Mouse (Mus musculus) embryonic facial prominence, embryonic 11.5 days (tissue): ENCODE results near the gene Hexa. TPM values are rescaled to one million over a fixed set of nuclear protein-coding genes. Genes with fewer than 3 reads are reported as not detected.

ENCODE experiments used
- ATAC-seq: fragments of 200-750 bp; cut with Nextera tagmentation; replicated peaks from 2 replicates; pipeline ENCODE4 v1.8.0; 2017; ENCODE audit warnings: low read depth; ENCODE audit not compliant: insufficient number of reproducible peaks, low FRiP score, low TSS enrichment
- DNase-seq: peaks from one replicate; pipeline ENCODE4 v3.0.0-alpha.2; 2015; ENCODE audit warnings: low spot score
- H3K27ac ChIP-seq: fragments of 300-500 bp; sonication (generic); replicated peaks from 2 replicates; pipeline ENCODE4 v1.5.1; 2014; ENCODE audit warnings: mild to moderate bottlenecking, low read depth, low read length, control low read depth
- H3K27me3 ChIP-seq: fragments of 300-500 bp; sonication (generic); 2 replicates; pipeline ENCODE4 v1.6.1; 2014; ENCODE audit warnings: mild to moderate bottlenecking, low read length, moderate library complexity, mixed read lengths; ENCODE audit not compliant: control insufficient read depth, insufficient read depth
- H3K36me3 ChIP-seq: fragments of 300-500 bp; sonication (generic); replicated peaks from 2 replicates; pipeline ENCODE4 v1.6.1; 2014; ENCODE audit warnings: low read depth, mild to moderate bottlenecking, low read length, moderate library complexity, mixed read lengths; ENCODE audit not compliant: control insufficient read depth, insufficient read depth
- H3K4me1 ChIP-seq: fragments of 300-500 bp; sonication (generic); 2 replicates; pipeline ENCODE4 v1.6.1; 2014; ENCODE audit warnings: low read length, mixed read lengths; ENCODE audit not compliant: control insufficient read depth, insufficient read depth
- H3K4me2 ChIP-seq: fragments of 300-500 bp; sonication (generic); 2 replicates; pipeline ENCODE4 v1.6.1; 2014; ENCODE audit warnings: low read depth, mild to moderate bottlenecking, control low read depth, low read length, moderate library complexity
- H3K4me3 ChIP-seq: fragments of 300-500 bp; sonication (generic); 2 replicates; pipeline ENCODE4 v1.5.1; 2014; ENCODE audit warnings: low read depth, low read length, control low read depth
- H3K9ac ChIP-seq: fragments of 300-500 bp; sonication (generic); replicated peaks from 2 replicates; pipeline ENCODE4 v1.6.1; 2014; ENCODE audit warnings: mild to moderate bottlenecking, control low read depth, low read length
- H3K9me3 ChIP-seq: fragments of 300-500 bp; sonication (generic); replicated peaks from 2 replicates; pipeline ENCODE4 v1.6.1; 2016; ENCODE audit warnings: mild to moderate bottlenecking, low read length, inconsistent platforms, mixed read lengths; ENCODE audit not compliant: control insufficient read depth
- WGBS: fragments of 180-500 bp; shearing (Covaris S2); extraction: QIAGEN DNeasy Blood & Tissue Kit; methylation state at CpG from one replicate; pipeline ENCODE4 v1.1.7; 2014; 5-methylcytosine and 5-hydroxymethylcytosine counted together
- polyA plus RNA-seq: library from polyadenylated mRNA; unstranded; fragments of >200 nt; fragmentation: Nextera tagmentation; extraction: Ambion mirVana; gene quantifications from 2 replicates; pipeline ENCODE4 v1.2.1, GENCODE M21; 2014

Hexa gene
- polyA plus RNA-seq, 1 experiment from 2014 or later: 49.4 TPM

DNA sequence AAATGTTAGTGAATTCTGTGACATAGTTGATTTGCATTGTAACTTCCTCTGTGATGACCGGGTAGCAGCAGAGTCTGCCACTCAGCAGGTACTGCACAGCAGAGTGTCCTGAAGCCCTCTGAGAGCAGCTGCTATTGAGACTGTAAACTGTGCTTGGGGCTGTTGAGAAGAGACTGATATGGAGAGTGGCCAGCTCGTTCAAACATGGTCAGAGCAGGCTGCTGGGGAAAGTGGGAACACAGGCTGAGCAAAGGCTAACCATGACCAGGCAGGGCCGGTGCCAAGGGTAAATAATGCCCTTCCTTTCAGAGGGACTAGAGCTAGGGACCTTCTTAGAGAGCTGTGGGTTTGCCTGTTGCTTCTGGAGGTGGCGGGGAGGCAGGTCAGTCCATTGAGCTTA is 14.4 kb downstream of the Hexa start:
- Histone ChIP-seq H3K4me2 (no peak overlapping the region), H3K4me3 (no peak overlapping the region), H3K9me3 (no peaks in the 10 kb centered on the region), H3K9ac (no peak overlapping the region), H3K36me3 (no peaks in the 10 kb centered on the region), H3K27me3 (no peaks in the 10 kb centered on the region), H3K27ac (no peak overlapping the region), H3K4me1 (no peaks in the 10 kb centered on the region)
- DNase-seq (no peak), ATAC-seq (no peak)
- 91% methylated on average over 4 of the region's 4 CpGs for WGBS

DNA sequence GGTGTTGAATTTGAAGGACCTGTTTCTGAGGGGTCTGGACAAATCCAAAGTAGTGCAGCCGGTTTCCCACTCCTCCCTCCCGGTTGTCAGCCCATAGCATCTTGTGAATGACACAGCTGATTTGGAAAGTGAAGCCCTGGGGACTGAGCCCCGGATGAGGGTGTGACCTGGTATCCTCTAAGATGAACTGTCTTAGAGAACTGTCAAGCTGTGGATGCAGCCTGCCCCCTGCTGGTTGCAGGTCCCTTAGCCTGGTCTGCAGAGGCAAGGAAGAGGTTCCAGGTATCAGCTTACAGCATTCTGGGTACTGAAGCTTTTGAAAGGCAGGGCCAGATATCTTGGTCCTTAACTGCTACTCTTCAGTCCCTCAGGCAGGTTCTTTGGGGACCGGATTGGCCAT is 26.3 kb downstream of the Hexa start:
- no peak overlapping the region for H3K9ac ChIP-seq
- H3K9me3 ChIP-seq: no peaks in the 10 kb centered on the region
- H3K4me3 ChIP-seq: no peak overlapping the region
- 25% methylated on average over 4 of the region's 4 CpGs for WGBS
- ATAC-seq (no peak; the same call in 1 of the 2 replicates), DNase-seq (peak; percentile 74)
- H3K4me1 ChIP-seq: no peaks in the 10 kb centered on the region
- no peak overlapping the region for H3K27ac ChIP-seq
- no peaks in the 10 kb centered on the region for H3K27me3 ChIP-seq
- H3K4me2 ChIP-seq: no peak overlapping the region
- H3K36me3 ChIP-seq: peaks cover 2% of the 10 kb centered on the region; the same call in 1 of the 2 replicates

DNA sequence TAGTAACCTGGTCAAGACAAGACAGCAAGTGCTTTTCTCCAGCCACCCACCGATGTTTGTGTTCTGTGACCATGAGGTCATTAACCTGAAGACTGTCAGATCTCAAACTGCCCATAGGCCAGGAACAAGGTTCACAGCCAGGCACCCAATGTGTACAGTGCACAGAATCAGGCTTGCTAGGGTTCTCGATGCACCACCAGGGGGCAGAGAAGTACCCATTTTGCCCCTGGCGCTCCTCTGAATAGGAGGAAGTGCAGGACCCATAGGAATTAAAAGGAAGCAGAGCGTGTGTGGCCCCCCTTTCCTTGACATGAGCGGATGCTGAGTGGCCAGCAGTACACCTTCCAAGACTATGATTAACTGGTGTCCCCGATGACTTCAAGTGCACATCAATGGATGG is 27.8 kb downstream of the Hexa start:
- Histone ChIP-seq H3K4me3 (no peak overlapping the region), H3K27ac (no peak overlapping the region), H3K27me3 (no peaks in the 10 kb centered on the region), H3K36me3 (peaks cover under 1% of the 10 kb centered on the region; the same call in 1 of the 2 replicates), H3K9me3 (no peaks in the 10 kb centered on the region), H3K4me2 (no peak overlapping the region), H3K4me1 (no peaks in the 10 kb centered on the region), H3K9ac (no peak overlapping the region)
- whole genome bisulfite sequencing: 39% methylated on average over 6 of the region's 6 CpGs
- ATAC-seq: no peak
- DNase-seq: peak; percentile 72

DNA sequence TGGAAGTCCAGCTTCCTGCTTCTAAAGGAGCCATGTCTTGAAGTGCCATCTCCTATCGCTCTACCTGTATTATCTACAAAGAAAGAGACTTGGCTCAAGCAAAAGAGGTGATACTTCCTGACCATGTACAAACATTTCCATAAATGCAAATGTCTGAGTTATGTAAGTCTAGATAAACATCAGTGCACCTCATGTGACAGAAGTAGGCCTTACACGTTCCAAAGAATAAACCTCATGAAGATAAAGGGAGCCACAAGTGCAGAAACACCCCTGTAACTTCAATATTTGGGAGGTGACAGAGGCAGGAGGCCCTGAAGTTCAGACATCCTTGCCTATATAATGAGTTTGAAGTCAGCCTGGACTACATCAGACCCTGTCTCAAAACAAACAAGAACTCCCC is 32.5 kb downstream of the Hexa start:
- Histone ChIP-seq H3K36me3 (no peaks in the 10 kb centered on the region), H3K4me3 (no peak overlapping the region), H3K4me2 (no peak overlapping the region), H3K27me3 (no peaks in the 10 kb centered on the region), H3K27ac (no peak overlapping the region), H3K9me3 (no peaks in the 10 kb centered on the region), H3K9ac (no peak overlapping the region), H3K4me1 (no peaks in the 10 kb centered on the region)
- no peak for DNase-seq
- 82% methylated on average over 2 of the region's 2 CpGs for WGBS
- no peak for ATAC-seq

DNA sequence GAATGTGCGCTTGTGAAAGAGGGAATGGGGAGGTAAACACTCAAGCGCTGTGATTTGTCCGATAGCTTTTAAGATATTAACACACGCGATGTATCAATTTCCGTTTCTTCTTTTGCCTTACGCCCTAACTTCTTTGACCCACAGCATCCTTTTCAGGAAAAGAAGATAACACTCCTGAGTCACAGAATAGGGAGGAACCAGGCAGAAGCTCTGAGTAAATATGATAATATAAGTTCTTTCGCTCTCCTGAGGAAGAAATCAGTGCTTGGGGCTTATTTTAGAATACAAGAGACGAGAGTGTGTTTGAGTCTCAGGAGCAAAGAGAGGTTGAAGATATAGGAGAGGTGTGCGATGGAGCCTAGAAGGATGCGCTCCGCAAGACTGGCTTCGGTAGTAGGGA is 38.1 kb downstream of the Hexa start:
- Histone ChIP-seq H3K9me3 (no peaks in the 10 kb centered on the region), H3K9ac (no peak overlapping the region), H3K4me1 (no peaks in the 10 kb centered on the region), H3K4me2 (peak overlapping the region; percentile 59), H3K4me3 (peak overlapping the region; percentile 22; the same call in 1 of the 2 replicates), H3K27ac (no peak overlapping the region), H3K27me3 (no peaks in the 10 kb centered on the region), H3K36me3 (no peaks in the 10 kb centered on the region)
- DNase-seq (no peak), ATAC-seq (no peak)
- WGBS: 15% methylated on average over 13 of the region's 13 CpGs

DNA sequence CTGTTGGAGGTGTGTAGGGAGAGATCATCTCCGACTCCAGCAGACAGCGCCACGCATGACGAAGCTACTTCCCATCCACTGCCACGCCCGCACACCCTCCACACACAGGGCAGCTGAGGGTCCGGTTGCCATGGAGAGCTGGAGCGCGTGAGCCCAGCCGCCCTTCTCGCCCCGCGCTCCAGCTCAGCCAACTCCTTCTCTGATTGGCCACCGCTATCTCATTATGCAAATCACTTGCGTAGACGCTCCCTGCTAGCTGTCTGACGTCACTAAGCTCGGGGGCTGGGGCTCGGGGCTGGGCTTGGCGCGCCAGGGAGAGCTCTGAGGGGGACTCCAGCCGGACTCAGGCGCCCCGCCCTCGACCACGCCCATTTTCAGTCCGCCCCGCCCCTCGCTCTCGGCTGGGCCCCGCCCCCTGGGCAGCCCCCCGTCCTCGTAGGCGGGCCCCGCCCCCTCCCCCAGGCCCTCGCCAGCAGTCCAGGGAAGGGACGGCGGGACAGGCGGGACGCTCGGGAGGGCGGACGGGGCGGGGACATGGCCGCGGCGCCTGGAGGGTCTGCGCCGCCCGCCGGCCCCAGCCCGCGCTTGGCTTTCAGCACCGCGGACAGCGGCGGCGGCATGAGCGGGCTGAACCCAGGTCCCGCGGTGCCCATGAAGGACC is 38.6 kb downstream of the Hexa start, which contains the start of gene Celf6:
Celf6 (plus strand) TSS at position 74 of the 661 bp plus-strand sequence.
- peak; percentile 98 for DNase-seq
- no peaks in the 10 kb centered on the region for H3K27me3 ChIP-seq
- peak within 1 kb of the TSS; percentile 27 for H3K4me3 ChIP-seq
- under 1% methylated on average over 32 of the region's 61 CpGs for WGBS
- H3K4me1 ChIP-seq: no peaks in the 10 kb centered on the region
- no peaks in the 10 kb centered on the region for H3K9me3 ChIP-seq
- no peak within 1 kb of the TSS for H3K27ac ChIP-seq
- H3K9ac ChIP-seq: no peak within 1 kb of the TSS
- peak within 1 kb of the TSS; percentile 59 for H3K4me2 ChIP-seq
- peak; percentile 96 for ATAC-seq
- H3K36me3 ChIP-seq: no peaks in the 10 kb centered on the region

DNA sequence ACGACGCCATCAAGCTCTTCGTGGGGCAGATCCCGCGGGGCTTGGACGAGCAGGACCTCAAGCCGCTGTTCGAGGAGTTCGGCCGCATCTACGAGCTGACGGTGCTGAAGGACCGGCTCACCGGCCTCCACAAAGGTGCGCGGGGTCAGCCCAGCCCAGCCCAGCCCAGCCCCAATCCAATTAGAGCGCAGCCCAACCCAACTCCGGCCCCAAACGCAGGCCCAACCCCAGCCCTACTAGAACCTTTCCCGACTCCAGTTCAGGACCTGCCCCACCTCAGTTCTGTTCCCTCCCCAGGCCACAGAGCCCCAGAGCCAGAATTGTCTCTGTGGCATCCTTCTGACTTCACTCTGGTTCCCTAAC is 39.1 kb downstream of the Hexa start:
- H3K9ac ChIP-seq: no peak overlapping the region
- DNase-seq (no peak), ATAC-seq (no peak)
- H3K4me1 ChIP-seq: no peaks in the 10 kb centered on the region
- H3K27ac ChIP-seq: no peak overlapping the region
- peak overlapping the region; percentile 59 for H3K4me2 ChIP-seq
- no peaks in the 10 kb centered on the region for H3K27me3 ChIP-seq
- WGBS: under 1% methylated on average over 18 of the region's 20 CpGs
- peak overlapping the region; percentile 27 for H3K4me3 ChIP-seq
- H3K36me3 ChIP-seq: no peaks in the 10 kb centered on the region
- H3K9me3 ChIP-seq: no peaks in the 10 kb centered on the region

DNA sequence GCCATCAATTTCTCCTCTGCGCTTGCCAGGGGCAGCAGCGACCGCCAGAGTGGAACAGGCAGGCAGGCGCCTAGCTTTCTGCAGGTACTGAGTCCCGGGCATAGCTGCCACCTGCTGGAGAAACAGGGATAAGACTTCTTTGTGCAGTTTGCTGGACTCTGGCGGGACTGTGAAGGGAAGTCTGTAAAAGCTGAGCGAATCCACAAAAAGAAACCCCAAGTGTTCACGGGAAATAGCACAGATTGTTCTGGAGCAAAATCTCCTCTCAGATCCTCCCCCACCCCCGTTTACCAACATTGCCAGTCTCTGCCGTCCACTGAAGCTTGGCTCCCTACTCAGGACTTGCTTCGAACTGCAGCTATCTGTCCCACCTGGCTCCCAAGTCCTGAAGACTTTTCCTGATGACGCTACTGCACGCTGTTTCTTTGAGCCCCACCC is 45.5 kb downstream of the Hexa start:
- Histone ChIP-seq H3K9me3 (no peaks in the 10 kb centered on the region), H3K4me1 (no peaks in the 10 kb centered on the region), H3K27me3 (no peaks in the 10 kb centered on the region; the same call in 1 of the 2 replicates), H3K36me3 (no peaks in the 10 kb centered on the region), H3K9ac (peak overlapping the region; percentile 44), H3K4me2 (peak overlapping the region; percentile 33), H3K27ac (no peak overlapping the region), H3K4me3 (peak overlapping the region; percentile 17)
- ATAC-seq (peak; percentile 71), DNase-seq (peak; percentile 82)
- 7% methylated on average over 13 of the region's 13 CpGs for WGBS
